Mouse (Mus musculus): ENCODE results near the gene St5.
A peak's percentile ranks its signal among the peaks of the same experiment; 100 is the strongest.

Gene St5

DNA sequence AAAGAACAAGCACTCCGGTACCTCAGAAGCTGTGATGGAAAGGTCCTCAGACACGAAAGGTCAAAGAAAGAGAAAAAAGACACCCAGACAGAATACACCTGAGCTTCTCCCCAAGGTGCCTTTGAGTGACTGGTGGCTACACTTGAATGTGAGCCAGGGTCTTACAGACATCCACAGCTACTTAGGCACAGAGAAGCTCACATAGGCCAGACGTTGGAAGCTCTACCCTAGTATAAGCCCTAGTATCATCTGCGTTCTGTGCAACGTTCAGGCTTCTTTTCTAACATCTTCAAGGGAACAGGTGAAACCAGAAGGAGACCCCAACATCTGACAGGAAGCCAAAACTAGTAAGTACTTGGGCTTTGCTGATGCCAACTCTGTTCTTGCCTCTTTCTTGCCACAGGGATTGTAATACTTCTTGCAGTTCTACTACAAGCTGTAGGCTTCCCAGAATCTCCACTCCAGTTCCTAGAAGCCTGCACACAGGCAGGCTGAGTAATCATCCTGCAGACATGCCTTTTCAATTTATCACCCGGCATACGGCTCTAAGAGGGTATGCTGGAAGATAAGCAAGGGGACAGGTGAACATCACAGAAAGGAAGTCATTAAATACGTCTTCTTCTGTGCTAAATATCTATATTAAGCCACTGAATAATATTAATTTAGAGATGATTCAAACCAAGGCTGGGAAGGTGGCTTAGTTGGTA lies 67.2 kb downstream of the St5 start:
- DNase-seq, result no peak

GRCm38 (mm10) chr7:109633404-109634085 lies 69.9 kb downstream of the St5 start:
- no peak for DNase-seq

GRCm38 (mm10) chr7:109631330-109631729 lies 72.1 kb downstream of the St5 start:
- no peak for DNase-seq

- no peak for DNase-seq
These were observed 73.3 kb downstream of the St5 start for GRCm38 (mm10) chr7:109629871-109630778.

- no peak for DNase-seq
These were observed 74.3 kb downstream of the St5 start for GRCm38 (mm10) chr7:109628935-109629609.

DNA sequence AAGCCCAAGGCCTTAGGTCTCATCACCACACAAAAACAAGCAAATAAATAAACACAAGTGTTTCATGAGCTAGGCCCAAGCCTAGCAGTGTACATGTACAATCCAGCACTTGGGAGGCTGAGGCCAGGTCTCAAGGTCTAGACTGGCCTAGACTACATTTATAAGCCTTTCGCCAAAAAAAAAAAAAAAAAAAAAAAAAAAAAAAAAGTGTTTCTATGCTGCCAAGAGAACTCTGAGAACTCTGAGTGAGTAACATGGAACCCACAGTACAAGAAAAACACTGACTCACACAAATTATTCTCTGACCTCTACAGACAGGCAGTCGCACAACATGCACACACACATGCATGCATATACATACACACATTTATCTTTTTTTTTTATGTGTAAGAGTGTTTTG lies 75.6 kb downstream of the St5 start:
- no peak for DNase-seq

DNA sequence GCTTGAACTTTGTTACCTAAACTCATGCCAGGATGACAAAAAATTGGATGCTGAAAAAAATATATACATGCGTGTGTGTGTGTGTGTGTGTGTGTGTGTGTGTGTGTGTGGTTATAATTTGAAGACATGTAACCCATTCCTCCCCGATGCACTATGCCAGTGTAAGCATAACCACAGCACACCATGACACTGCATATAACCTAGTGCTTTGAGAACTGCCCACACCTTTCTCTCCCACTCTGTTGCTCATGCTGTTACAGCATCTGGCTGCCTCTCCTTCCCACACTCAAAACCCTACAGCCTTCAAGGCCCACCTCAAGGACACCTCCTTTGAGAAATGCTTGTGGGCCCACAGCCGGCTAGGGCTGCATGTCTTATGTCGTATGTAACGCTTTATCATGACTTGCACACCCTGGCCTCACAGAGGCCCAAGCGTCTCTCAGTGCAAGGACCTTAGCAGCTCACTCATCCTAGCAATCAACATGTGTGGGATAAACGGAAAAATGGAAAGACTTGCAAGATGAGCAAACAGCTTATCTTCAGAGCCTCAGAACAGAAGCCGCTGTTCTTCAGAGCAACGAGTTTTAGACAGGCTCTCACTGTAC lies 81.1 kb downstream of the St5 start:
- no peak for DNase-seq

DNA sequence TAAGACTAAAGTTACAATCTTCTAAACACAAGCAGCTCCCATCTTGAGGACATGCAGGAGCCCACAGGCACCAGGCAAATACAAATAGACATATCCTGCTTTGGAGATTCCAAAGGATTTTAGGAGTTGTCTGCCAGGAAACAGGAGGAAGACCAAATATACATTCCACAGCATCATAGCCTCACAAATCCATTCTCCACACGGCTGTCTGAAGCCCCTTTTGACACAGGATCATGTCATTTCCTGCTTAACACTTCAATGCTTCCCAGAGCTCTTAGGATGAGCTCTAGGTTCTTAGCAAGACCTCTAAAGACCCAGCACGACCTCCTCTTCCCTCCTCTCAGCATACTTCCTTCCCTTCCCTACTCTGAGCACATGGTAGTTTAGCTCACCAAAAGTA lies 82.4 kb downstream of the St5 start:
- DNase-seq, result no peak

GRCm38 (mm10) chr7:109620288-109620687 lies 83.1 kb downstream of the St5 start:
- DNase-seq, result no peak

- peak; percentile 76 to 87 for DNase-seq
These were observed 84.7 kb downstream of the St5 start for GRCm38 (mm10) chr7:109618721-109619120.

- DNase-seq, result peak; percentile 94 to 96
These were observed 85.6 kb downstream of the St5 start for GRCm38 (mm10) chr7:109617838-109618237.

- peak; percentile 90 to 91 for DNase-seq
These were observed 87.1 kb downstream of the St5 start for GRCm38 (mm10) chr7:109616034-109616979.

- peak; percentile 34 to 43 for DNase-seq
These were observed 87.8 kb downstream of the St5 start for GRCm38 (mm10) chr7:109615601-109616000.

DNA sequence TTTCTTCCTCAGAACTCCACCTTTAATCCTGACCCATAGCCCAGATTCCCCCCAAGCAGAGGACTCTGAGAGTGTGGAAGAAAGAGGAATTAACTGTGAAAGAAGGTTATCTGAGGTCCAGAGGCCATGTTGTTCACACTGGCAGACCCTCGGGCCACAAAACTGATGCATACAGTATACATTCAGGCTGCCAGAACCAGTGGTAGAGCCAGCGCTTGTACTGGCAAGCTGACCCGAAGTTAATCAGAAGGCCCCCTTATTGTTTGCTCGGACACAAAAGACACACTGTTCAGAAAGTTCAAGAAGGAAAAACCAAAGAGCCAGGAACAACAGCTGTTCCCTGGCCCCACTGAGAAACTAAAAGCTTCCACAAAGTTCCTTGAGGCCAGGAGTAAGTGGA lies 88.5 kb downstream of the St5 start:
- peak; percentile 41 to 51 for DNase-seq

DNA sequence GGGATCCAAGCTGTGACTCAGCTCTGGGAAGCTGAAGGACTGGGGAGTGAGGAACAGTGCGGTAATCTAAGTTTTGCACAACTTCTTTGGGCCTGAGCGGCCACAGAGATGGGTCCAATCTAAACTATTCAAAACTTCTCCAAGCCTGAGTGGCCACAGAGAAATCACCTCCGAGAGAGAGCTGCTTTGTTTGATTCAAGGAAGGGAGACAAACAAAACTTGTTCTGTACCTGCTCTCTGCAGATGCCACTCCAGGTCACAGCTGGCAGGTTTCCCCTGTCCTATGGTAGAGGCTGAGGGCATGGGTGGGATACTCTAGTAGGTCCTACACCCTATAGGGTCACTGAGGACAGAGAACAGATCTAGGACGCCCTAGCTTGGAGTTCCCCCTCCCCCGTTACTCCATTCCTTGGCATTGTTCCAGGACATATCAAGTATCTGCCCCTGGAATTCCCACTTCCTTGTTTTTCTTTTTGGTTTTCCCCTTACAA lies 89.8 kb downstream of the St5 start:
- no peak for DNase-seq

- DNase-seq, result no peak
These were observed 90.4 kb downstream of the St5 start for GRCm38 (mm10) chr7:109613051-109613450.

GRCm38 (mm10) chr7:109612531-109612930 lies 90.9 kb downstream of the St5 start:
- no peak for DNase-seq

DNA sequence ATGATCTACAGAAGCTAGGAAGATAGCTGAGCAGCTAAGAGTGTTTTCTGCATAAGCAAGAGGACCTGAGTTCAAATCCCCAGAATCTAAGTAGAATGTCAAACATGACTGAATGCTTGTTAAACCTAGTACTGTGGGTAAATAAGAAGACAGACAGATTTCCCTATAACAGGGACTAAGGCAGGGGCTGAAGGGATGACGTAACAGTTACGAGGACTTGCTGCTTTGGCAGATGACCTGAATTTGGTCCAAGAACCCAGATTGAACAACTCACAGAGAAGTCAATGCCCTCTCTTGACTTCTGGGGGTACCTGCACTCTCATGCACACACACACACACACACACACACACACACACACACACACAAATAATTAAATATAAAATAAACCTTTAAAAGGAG lies 93.1 kb downstream of the St5 start:
- no peak for DNase-seq

DNA sequence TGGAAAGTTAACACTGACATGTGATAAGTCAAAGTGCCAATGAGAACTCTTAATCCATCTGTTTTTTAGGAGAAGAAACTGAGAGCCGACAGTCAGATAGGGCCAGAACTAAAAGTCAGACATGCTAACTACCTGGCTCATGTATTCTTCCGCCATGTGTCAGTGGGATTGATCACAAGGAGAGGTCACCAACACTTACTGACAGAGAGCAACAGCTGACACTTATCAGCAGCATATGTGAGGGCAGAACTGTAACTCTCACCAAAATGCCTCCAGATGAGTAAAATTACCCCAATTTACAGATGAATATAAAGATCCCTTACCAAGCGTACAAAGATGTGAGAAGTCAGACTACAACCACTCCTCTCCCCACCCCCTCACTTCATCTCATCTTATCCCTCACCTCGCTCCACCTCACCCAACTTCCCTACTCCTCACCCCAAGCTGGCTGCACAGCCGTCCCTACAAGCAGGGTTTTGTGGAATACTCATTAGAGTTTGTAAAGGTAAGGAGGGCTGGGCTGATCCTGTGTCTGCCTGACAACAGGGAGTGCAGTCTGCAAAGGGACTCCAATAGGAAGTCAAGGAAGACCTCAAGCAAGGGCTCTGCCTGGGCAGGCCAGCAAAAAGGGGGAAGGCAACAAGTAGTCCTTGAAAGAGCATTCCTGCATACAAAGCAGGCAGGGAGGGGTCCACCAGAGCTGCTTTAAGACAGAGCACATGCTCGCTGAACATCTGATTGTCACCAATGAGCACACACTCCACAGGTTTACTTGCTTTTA lies 93.7 kb downstream of the St5 start:
- DNase-seq, result no peak

DNA sequence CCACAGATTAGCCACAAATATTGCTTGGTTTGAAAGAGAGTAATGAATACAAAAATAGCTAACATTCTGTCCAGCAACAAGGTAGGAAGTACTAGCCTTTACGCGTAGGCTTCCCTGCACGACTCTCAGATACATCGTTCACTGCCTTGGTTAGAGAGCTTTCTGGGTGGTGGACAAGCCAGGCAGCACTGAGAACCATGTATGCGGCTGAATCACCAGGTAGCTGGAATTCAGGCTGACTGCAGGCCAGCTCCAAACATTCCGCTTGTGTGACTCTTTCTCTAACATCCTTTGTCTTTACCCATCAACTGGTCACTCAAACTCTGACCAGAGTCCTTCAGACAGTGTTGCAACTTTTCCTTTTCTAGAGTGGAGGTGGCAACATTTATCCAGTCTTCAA lies 94.6 kb downstream of the St5 start:
- no peak for DNase-seq
